Mouse (Mus musculus) retina, postnatal 7 days (tissue): ENCODE measurements around the gene Pemt.

Experiments used
- DNase-seq: peaks from one replicate; pipeline ENCODE4 v3.0.0-alpha.2; 2012; ENCODE audit warnings: low read depth, low spot score

The Pemt gene

GRCm38 (mm10) chr11:60046058-60046735 is at the start of gene Pemt:
TSS of gene Pemt (minus strand) at chr11:60046489.
- peak; percentile 94 for DNase-seq

- no peak for DNase-seq
Measured at GRCm38 (mm10) chr11:60094909-60095810, 48.9 kb upstream of the Pemt start.

GRCm38 (mm10) chr11:60093984-60094587 is 47.8 kb upstream of the Pemt start:
- DNase-seq: no peak

- DNase-seq: no peak
Measured at GRCm38 (mm10) chr11:60093227-60093626, 46.9 kb upstream of the Pemt start.

GRCm38 (mm10) chr11:60091422-60091761 is 45.1 kb upstream of the Pemt start:
- DNase-seq: no peak

- DNase-seq: no peak
Measured at GRCm38 (mm10) chr11:60090696-60091421, 44.6 kb upstream of the Pemt start.

- peak; percentile 38 for DNase-seq
Measured at GRCm38 (mm10) chr11:60088947-60089346, 42.7 kb upstream of the Pemt start.

GRCm38 (mm10) chr11:60086676-60087075 is 40.4 kb upstream of the Pemt start:
- no peak for DNase-seq

GRCm38 (mm10) chr11:60084589-60084988 is 38.3 kb upstream of the Pemt start:
- no peak for DNase-seq

GRCm38 (mm10) chr11:60076790-60077189 is 30.5 kb upstream of the Pemt start:
- peak; percentile 58 for DNase-seq

- DNase-seq: no peak
Measured at GRCm38 (mm10) chr11:60076183-60076582, 29.9 kb upstream of the Pemt start.

GRCm38 (mm10) chr11:60073936-60074502 is 27.7 kb upstream of the Pemt start:
- no peak for DNase-seq

GRCm38 (mm10) chr11:60073121-60073520 is 26.8 kb upstream of the Pemt start:
- DNase-seq: no peak

- no peak for DNase-seq
Measured at GRCm38 (mm10) chr11:60071221-60071620, 24.9 kb upstream of the Pemt start.

- peak; percentile 37 for DNase-seq
Measured at GRCm38 (mm10) chr11:60070599-60070998, 24.3 kb upstream of the Pemt start.

- no peak for DNase-seq
Measured at GRCm38 (mm10) chr11:60068631-60069030, 22.3 kb upstream of the Pemt start.

GRCm38 (mm10) chr11:60067646-60068045 is 21.4 kb upstream of the Pemt start:
- no peak for DNase-seq

GRCm38 (mm10) chr11:60065267-60065666 is 19.0 kb upstream of the Pemt start:
- no peak for DNase-seq

GRCm38 (mm10) chr11:60061504-60062006 is 15.3 kb upstream of the Pemt start:
- DNase-seq: no peak

- no peak for DNase-seq
Measured at GRCm38 (mm10) chr11:60060026-60060425, 13.7 kb upstream of the Pemt start.

GRCm38 (mm10) chr11:60058441-60058840 is 12.2 kb upstream of the Pemt start:
- no peak for DNase-seq
